Mouse (Mus musculus): Measurements from ENCODE around the gene Nmt1.

GRCm38 (mm10) chr11:102991681-102992080, 36.3 kb upstream of the Nmt1 start:
- TF ChIP-seq CTCF (conservative IDR thresholded peaks at IDR 0.05; ENCODE audit: low read length): no peak
- TF ChIP-seq NANOG (IDR thresholded peaks at IDR 0.05; ENCODE audit: borderline replicate concordance, low read length): no peak
- no peak for TF ChIP-seq POU5F1 (IDR thresholded peaks at IDR 0.05; ENCODE audit: borderline replicate concordance, low read length)

Measured in E14TG2a.4 (cell line).